Mouse (Mus musculus): Measurements from ENCODE around the gene Zfp429. TPM values are rescaled to one million over a fixed set of nuclear protein-coding genes. Genes with fewer than 3 reads are reported as not detected.
"Not testable (repeated sequence)": the region's sequence is repeated elsewhere in the genome, so short reads cannot be mapped to it uniquely, and the experiment has no call there.

Zfp429 gene
- total RNA-seq (2021), result 1 to 10 TPM in 1 of 2 experiments, under 1 TPM in 1; 0.64 to 1.8 TPM
- long read RNA-seq, experiment 1, result 0 reads
- long read RNA-seq, experiment 2, partial matches to known transcripts, result 0 of 1 reads
- long read RNA-seq, experiment 2, other reads (novel, unspliced or antisense), result 0 of 1 reads

DNA sequence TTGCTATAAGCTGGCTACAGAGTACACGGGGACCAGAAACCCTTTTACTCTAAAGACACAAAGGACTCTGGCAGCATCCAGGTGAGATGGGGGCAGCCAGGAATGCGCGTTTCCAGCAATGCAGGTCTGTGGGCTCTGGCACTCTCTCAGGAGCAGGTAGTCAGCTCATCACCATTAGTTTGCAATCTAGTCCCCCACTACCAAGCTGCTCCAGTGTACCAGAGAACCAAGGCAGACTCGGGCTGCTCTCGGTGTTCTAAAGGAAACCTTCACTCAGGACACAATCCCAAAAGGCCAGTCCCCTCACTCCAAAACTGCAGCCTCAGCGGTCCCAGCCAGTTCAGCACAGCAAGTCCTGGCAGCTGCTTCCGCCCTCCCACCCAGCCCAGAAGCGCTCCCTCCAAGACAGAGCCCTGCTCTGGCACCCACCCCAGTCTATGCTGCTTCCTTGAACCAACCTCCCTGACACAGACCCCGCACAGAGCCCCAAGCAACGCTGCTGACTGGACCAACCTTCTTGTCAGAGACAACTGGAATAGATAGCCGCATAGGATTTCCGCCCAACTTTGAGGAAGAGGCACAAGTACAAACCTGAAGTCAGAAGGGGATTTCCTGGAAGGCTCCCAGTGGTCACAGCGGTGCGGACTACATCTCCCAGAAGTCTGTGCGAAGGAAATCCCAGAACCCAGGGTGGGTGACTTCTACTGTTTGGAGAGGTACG, at the start of gene Zfp429:
Gene Zfp429 (minus strand): TSS at position 637 of the 721 bp plus-strand sequence.
- DNase-seq, result peak; percentile 65
- intact Hi-C loops (cut with DNase I; ENCODE audit: low total_unique reads), result not testable (repeated sequence)

- intact Hi-C loops (cut with DNase I; ENCODE audit: low total_unique reads); DNase-seq: not testable (repeated sequence)
Observed at GRCm38 (mm10) chr13:67437095-67437494, 37.5 kb upstream of the Zfp429 start.

GRCm38 (mm10) chr13:67428116-67428515, 28.5 kb upstream of the Zfp429 start:
- no peak for DNase-seq
- intact Hi-C loops (cut with DNase I; ENCODE audit: low total_unique reads), result no loop called here

DNA sequence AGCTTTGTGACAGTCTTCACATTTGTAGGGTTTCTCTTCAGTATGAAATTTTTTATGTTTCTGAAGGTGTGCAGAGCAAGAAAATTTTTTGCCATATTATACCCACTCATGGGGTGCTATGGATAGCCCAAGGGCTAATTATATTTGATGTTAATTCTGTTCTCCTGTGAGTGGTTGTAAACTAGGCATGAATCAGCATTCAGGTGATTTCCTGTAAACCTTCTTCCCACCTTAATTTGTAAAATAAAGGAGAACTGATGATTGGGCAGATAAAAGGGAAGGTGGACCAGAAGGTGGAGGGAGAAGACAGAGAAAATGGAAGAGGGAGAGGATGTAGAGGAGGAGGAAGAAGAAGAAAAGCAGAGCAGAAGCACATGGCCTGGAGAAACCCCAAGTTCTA, 26.1 kb upstream of the Zfp429 start:
- intact Hi-C loops (cut with DNase I; ENCODE audit: low total_unique reads), result not testable (repeated sequence)

DNA sequence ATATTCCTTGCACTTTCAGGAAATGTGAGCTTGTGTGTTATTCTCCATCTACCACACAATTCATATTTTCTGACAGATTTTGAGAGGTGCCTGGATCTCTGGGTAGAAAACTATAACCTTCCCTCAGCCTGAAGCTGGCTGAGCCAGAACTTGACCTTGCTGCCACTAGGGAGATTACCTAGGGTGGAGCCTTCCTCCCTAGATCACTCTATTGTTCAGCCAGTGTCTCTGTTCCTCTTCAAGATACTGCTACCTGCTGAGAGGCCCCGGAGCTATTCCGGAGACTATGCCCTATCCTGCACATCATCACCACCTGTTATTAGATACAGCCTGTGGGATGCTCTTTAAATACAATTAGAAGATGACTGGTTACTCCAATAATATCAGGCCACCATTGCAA, 22.9 kb upstream of the Zfp429 start:
- intact Hi-C loops (cut with DNase I; ENCODE audit: low total_unique reads); DNase-seq: not testable (repeated sequence)

More for the DNA sequence above, 26.1 kb upstream of the Zfp429 start:
- DNase-seq, result not testable (repeated sequence)

DNA sequence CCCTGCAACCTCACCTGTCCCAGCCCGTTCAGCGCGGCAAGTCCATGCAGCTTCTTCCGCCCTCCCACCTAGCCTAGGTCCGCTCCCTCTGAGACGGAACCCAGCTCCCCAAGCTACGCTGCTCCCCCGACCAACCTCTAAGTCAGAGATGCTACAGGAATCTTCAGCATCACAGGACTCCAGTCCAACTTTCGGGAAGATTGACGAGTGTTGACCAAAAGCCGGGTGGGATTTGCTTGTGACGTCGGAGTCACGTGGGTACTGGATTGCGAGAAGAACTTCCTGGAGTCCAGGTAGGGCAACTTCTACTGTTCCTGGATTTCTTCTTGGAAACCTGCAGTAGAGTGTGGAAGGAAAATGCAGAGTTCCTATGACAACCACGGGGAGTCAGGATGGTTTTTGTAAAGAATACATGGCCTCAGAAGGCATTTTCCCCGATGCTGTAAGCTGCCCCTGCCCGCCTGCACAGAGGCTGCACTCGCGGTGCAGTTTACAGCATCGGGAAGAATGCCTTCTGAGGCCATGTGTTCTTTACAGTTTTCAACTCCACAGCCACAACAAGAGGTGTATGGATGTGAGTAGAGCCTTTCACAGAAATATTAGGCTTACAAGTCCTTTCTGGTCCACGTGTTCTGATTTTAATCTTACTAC, 21.7 kb upstream of the Zfp429 start, which contains the start of gene Zfp459:
Gene Zfp459 (minus strand): TSS at position 212 of the 651 bp plus-strand sequence.
- no peak for DNase-seq
- intact Hi-C loops (cut with DNase I; ENCODE audit: low total_unique reads), result no loop called here

DNA sequence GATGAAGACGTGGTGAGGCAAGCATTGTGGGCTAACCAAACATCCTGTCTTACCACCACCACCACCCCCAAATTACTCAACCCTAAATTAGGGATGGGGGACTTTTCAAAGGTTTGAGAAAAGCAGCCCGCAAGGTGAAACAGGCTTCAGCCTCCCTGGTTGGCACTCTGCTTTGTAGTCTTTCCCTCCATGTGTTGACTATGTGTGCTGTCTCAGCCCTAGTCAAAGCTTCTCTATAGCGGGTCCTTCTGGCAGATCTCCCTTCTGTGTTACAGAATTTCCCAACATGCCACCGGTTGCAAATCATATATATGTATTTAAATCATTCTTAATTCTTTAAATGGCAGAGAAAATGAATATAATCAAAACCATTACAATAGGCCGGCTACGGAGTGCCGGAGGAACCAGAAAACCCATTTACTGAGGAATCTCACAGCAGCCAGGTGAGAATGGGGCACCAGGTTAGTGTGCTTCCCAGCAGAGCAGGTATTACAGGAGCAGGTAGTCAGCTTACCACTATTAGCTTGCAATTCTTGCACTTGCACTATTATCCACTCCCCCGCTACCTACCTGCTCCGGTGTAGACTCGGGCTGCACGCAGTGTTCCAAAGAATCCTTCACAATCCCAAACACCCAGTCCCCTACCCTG, 21.1 kb upstream of the Zfp429 start:
- intact Hi-C loops (cut with DNase I; ENCODE audit: low total_unique reads), result no loop called here
- no peak for DNase-seq

GRCm38 (mm10) chr13:67416811-67417210, 17.2 kb upstream of the Zfp429 start:
- no peak for DNase-seq
- intact Hi-C loops (cut with DNase I; ENCODE audit: low total_unique reads), result no loop called here

GRCm38 (mm10) chr13:67415759-67416158, 16.1 kb upstream of the Zfp429 start:
- intact Hi-C loops (cut with DNase I; ENCODE audit: low total_unique reads), result no loop called here
- DNase-seq, result no peak

- DNase-seq, result not testable (repeated sequence)
Observed at GRCm38 (mm10) chr13:67413634-67414033, 14.0 kb upstream of the Zfp429 start.

GRCm38 (mm10) chr13:67376255-67376654, 23.4 kb downstream of the Zfp429 start:
- intact Hi-C loops (cut with DNase I; ENCODE audit: low total_unique reads), result not testable (repeated sequence)

More at GRCm38 (mm10) chr13:67413634-67414033, 14.0 kb upstream of the Zfp429 start:
- intact Hi-C loops (cut with DNase I; ENCODE audit: low total_unique reads), result not testable (repeated sequence)

DNA sequence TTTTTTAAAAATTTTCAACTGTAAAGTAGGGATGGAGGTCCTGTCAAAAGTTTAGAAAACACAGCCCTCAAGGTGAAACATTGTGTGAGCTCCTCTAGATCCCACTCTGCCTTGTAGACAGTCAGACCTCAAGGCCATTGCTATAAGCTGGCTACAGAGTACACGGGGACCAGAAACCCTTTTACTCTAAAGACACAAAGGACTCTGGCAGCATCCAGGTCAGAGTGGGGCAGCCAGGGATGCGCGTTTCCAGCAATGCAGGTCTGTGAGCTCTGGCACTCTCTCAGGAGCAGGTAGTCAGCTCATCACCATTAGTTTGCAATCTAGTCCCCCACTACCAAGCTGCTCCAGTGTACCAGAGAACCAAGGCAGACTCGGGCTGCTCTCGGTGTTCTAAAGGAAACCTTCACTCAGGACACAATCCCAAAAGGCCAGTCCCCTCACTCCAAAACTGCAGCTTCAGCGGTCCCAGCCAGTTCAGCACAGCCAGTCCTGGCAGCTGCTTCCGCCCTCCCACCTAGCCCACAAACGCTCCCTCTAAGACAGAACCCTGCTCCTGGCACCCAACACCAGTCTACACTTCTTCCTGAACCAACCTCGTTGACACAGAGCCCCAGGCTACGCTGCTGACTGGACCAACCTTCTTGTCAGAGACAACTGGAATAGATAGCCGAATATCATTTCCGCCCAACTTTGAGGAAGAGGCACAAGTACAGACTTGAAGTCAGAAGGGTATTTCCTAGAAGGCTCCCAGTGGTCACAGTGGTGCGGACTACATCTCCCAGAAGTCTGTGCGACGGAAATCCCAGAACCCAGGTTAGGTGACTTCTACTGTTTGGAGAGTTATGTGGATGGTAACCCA, 24.3 kb downstream of the Zfp429 start, which contains the start of the genes Gm28041 and Zfp456:
Gene Gm28041 (minus strand): TSS at position 684 of the 862 bp plus-strand sequence.
Gene Zfp456 (minus strand): TSS at position 761 of the 862 bp plus-strand sequence.
- intact Hi-C loops (cut with DNase I; ENCODE audit: low total_unique reads), result not testable (repeated sequence)
- peak; percentile 38 for DNase-seq

More at GRCm38 (mm10) chr13:67376255-67376654, 23.4 kb downstream of the Zfp429 start:
- not testable (repeated sequence) for DNase-seq

DNA sequence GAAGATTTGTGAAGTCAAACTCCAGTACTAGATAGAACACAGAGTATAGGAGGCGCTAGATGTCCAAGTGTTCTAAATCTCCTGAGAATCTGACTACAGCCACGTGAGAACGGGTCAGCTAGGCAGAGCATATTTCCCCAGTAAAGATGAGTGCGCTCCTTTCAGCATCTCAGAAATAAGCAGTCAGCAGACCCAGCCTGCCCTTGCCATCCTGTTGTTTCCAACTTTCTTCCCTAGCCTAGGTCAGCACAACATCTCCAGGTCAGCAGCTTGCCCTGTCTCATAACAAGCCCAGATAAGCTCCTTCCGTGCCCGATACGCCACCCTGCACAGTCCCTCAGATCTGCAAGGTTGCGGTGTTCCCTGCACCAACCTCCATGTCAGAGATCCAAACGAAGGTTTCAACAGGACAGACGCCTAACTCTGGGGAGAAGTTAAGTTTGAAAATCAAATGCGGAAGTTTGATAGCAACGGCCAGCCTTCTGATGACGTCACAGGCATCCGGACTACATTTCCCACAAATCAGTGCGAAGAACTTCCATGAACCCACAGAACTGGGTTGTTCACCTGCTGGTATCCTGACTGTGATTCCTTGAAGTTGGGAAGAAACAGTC, 39.4 kb downstream of the Zfp429 start, which contains the start of the genes Gm28044 and Zfp953:
Gene Gm28044 (minus strand): TSS at position 406 of the 614 bp plus-strand sequence.
Gene Zfp953 (minus strand): TSS at position 475 of the 614 bp plus-strand sequence.
- intact Hi-C loops (cut with DNase I; ENCODE audit: low total_unique reads), result no loop called here
- peak; percentile 81 for DNase-seq

GRCm38 (mm10) chr13:67351854-67352253, 47.8 kb downstream of the Zfp429 start:
- no peak for DNase-seq
- intact Hi-C loops (cut with DNase I; ENCODE audit: low total_unique reads), result no loop called here

DNA sequence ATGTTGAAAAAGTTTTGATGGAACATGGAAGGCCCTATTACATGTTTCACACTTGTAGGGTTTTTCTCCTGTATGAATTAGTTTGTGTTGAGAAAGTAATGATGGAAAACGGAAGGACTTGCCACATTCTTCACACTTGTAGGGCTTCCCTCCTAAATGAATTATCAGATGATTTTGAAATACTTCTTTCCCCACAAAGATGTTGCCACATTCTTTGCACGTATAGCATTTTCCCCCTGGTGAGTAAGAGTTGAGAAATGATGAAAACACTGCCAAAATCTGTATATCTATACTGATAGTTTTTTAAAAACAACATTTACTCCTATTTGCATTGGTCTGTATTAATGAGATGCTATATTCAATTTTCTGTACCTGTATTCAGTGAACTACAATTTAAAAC, 56.2 kb downstream of the Zfp429 start:
- intact Hi-C loops (cut with DNase I; ENCODE audit: low total_unique reads), result no loop called here
- DNase-seq, result no peak

Data from gastrocnemius, postnatal 14 days (tissue).